Mouse (Mus musculus): ENCODE measurements around the gene Thoc6.

Gene Thoc6

GRCm38 (mm10) chr17:23673424-23674073, at the start of gene Thoc6, which contains the start of gene Hcfc1r1:
Gene Thoc6 (minus strand): TSS chr17:23673882.
Gene Hcfc1r1 (plus strand): TSS chr17:23673596.
- peak; percentile 97 for DNase-seq (ENCODE audit: low spot score)

GRCm38 (mm10) chr17:23722376-23723125, 48.9 kb upstream of the Thoc6 start, which contains the start of gene 1520401A03Rik:
Gene 1520401A03Rik (minus strand): TSS chr17:23722783.
- no peak for DNase-seq (ENCODE audit: low spot score)

- DNase-seq (ENCODE audit: low spot score), result no peak
Observed at GRCm38 (mm10) chr17:23721886-23722285, 48.2 kb upstream of the Thoc6 start.

- no peak for DNase-seq (ENCODE audit: low spot score)
Observed at GRCm38 (mm10) chr17:23719455-23719854, 45.8 kb upstream of the Thoc6 start.

GRCm38 (mm10) chr17:23717003-23717402, 43.3 kb upstream of the Thoc6 start:
- DNase-seq (ENCODE audit: low spot score), result no peak

- DNase-seq (ENCODE audit: low spot score), result peak; percentile 59
Observed at GRCm38 (mm10) chr17:23706212-23706611, 32.5 kb upstream of the Thoc6 start.

- DNase-seq (ENCODE audit: low spot score), result no peak
Observed at GRCm38 (mm10) chr17:23705525-23706104, 31.9 kb upstream of the Thoc6 start.

GRCm38 (mm10) chr17:23704741-23705140, 31.1 kb upstream of the Thoc6 start:
- DNase-seq (ENCODE audit: low spot score), result no peak

GRCm38 (mm10) chr17:23703301-23703700, 29.6 kb upstream of the Thoc6 start:
- no peak for DNase-seq (ENCODE audit: low spot score)

GRCm38 (mm10) chr17:23700079-23700478, 26.4 kb upstream of the Thoc6 start:
- peak; percentile 89 for DNase-seq (ENCODE audit: low spot score)

- DNase-seq (ENCODE audit: low spot score), result no peak
Observed at GRCm38 (mm10) chr17:23699131-23700077, 25.7 kb upstream of the Thoc6 start.

GRCm38 (mm10) chr17:23695801-23696200, 22.1 kb upstream of the Thoc6 start:
- DNase-seq (ENCODE audit: low spot score), result no peak

GRCm38 (mm10) chr17:23694491-23694890, 20.8 kb upstream of the Thoc6 start:
- DNase-seq (ENCODE audit: low spot score), result no peak

GRCm38 (mm10) chr17:23683856-23684672, 10.4 kb upstream of the Thoc6 start, which contains the start of gene Cldn9:
Gene Cldn9 (minus strand): TSS chr17:23684026.
- DNase-seq (ENCODE audit: low spot score), result no peak

GRCm38 (mm10) chr17:23683226-23683625, 9.5 kb upstream of the Thoc6 start:
- no peak for DNase-seq (ENCODE audit: low spot score)

GRCm38 (mm10) chr17:23682530-23682929, 8.8 kb upstream of the Thoc6 start:
- DNase-seq (ENCODE audit: low spot score), result no peak

- no peak for DNase-seq (ENCODE audit: low spot score)
Observed at GRCm38 (mm10) chr17:23682092-23682491, 8.4 kb upstream of the Thoc6 start.

- no peak for DNase-seq (ENCODE audit: low spot score)
Observed at GRCm38 (mm10) chr17:23681086-23681485, 7.4 kb upstream of the Thoc6 start.

GRCm38 (mm10) chr17:23680336-23680735, 6.7 kb upstream of the Thoc6 start:
- no peak for DNase-seq (ENCODE audit: low spot score)

- no peak for DNase-seq (ENCODE audit: low spot score)
Observed at GRCm38 (mm10) chr17:23679127-23679835, 5.6 kb upstream of the Thoc6 start, which contains the start of gene Cldn6. Gene Cldn6 (plus strand): TSS chr17:23679249.

Measured in left cerebral cortex, adult 11 months (tissue).